Mouse (Mus musculus) liver, postnatal 0 days (tissue): Measurements from ENCODE around the gene Pfkp. TPM values are rescaled to one million over a fixed set of nuclear protein-coding genes. Genes with fewer than 3 reads are reported as not detected.
A peak's percentile ranks its signal among the peaks of the same experiment; 100 is the strongest.

Experiments used
- ATAC-seq: fragments of 200-750 bp; cut with Nextera tagmentation; 2 replicates; pipeline ENCODE4 v1.8.0; 2017; ENCODE audit warnings: mild to moderate bottlenecking, moderate library complexity
- DNase-seq: peaks from one replicate; pipeline ENCODE4 v3.0.0-alpha.2; 2016
- H3K27ac ChIP-seq: fragments of 300-500 bp; sonication (generic); 2 replicates; pipeline ENCODE4 v1.5.1; 2014; ENCODE audit warnings: antibody characterized with exemption, moderate library complexity, mild to moderate bottlenecking, low read depth
- H3K27me3 ChIP-seq: fragments of 300-500 bp; sonication (generic); 2 replicates; pipeline ENCODE4 v1.6.1; 2014; ENCODE audit warnings: low read length, control low read depth, mixed read lengths; ENCODE audit not compliant: insufficient read depth
- H3K36me3 ChIP-seq: fragments of 300-500 bp; sonication (generic); replicated peaks from 2 replicates; pipeline ENCODE4 v1.6.1; 2014; ENCODE audit warnings: mild to moderate bottlenecking, control low read depth, low read length, moderate library complexity, mixed read lengths; ENCODE audit not compliant: insufficient read depth
- H3K4me1 ChIP-seq: fragments of 300-500 bp; sonication (generic); 2 replicates; pipeline ENCODE4 v1.6.1; 2014; ENCODE audit warnings: antibody characterized with exemption, mild to moderate bottlenecking, control low read depth; ENCODE audit not compliant: insufficient read depth
- H3K4me2 ChIP-seq: fragments of 300-500 bp; sonication (generic); 2 replicates; pipeline ENCODE4 v1.6.1; 2014; ENCODE audit warnings: low read depth, mild to moderate bottlenecking, low read length, moderate library complexity, mixed read lengths
- H3K4me3 ChIP-seq: fragments of 300-500 bp; sonication (generic); 2 replicates; pipeline ENCODE4 v1.5.1; 2014; ENCODE audit warnings: low read depth, low read length
- H3K9ac ChIP-seq: fragments of 300-500 bp; sonication (generic); replicated peaks from 2 replicates; pipeline ENCODE4 v1.6.1; 2014; ENCODE audit warnings: mild to moderate bottlenecking, moderate library complexity
- H3K9me3 ChIP-seq: fragments of 300-500 bp; sonication (generic); 2 replicates; pipeline ENCODE4 v1.6.1; 2016; ENCODE audit warnings: mild to moderate bottlenecking, control low read depth, low read length, mixed read lengths
- CTCF ChIP-seq: sonication (generic); IDR thresholded peaks from 2 replicates; pipeline ENCODE4 v1.5.1; 2016; ENCODE audit warnings: antibody characterized with exemption, low read depth
- EP300 ChIP-seq: IDR thresholded peaks from 2 replicates; pipeline ENCODE4 v1.6.1; 2016; ENCODE audit warnings: antibody characterized with exemption, low read depth, mild to moderate bottlenecking
- WGBS: fragments of 180-500 bp; shearing (Covaris S2); extraction: QIAGEN DNeasy Blood & Tissue Kit; methylation state at CpG from one replicate; pipeline ENCODE4 v1.1.7; 2014; ENCODE audit not compliant: insufficient replicate concordance; 5-methylcytosine and 5-hydroxymethylcytosine counted together
- polyA plus RNA-seq: library from polyadenylated mRNA; unstranded; fragments of >200 nt; fragmentation: Nextera tagmentation; extraction: Ambion mirVana; gene quantifications from 2 replicates; pipeline ENCODE4 v1.2.1, GENCODE M21; 2015

Gene Pfkp
- polyA plus RNA-seq, 1 experiment from 2014 or later: 4.9 TPM

DNA sequence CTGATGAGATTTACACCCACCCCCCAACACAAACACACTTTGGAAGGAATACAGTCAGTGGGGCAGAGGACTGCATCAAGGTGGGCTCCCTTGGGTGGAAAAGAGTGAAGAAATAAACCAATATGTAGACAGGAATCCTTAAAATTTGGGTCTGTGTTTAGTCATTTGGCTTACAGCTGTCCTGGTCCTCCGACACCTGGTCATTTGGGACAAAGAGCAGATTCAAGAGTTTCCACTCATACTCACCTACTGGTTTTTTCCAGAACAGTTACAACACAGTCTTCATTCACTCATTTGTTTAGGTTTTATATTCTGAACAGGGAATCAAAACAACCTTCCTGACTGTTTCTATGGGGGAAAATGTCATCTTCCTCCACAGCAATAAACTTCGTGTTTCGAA lies 9.6 kb downstream of the Pfkp start:
- WGBS: 79% methylated on average over 3 of the region's 3 CpGs

DNA sequence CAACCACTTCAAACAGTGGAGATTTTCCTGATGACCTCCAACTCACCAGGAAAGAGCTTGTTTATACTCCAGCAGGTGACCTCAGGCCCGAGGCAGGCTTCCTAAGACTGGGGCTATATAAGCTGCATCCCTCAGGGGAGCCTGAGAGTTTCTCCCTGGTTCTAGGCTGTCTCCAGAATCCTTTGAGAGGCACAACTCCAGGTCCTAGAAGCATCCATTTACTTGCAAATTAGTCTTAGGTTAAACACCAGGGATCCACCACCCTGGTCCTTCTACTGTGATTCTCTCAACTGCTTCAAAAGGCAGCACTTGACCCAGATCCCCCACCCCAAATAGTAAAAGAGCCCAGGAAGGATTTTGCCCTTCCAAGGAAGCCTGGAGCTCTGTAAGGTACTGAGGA lies 10.2 kb downstream of the Pfkp start:
- no peak for DNase-seq
- Histone ChIP-seq H3K36me3 (0 out of 2 replicates have a peak, but pooled peaks cover 2% of the 10 kb centered on the region), H3K4me3 (no peak overlapping the region), H3K9ac (no peak overlapping the region), H3K27ac (no peak overlapping the region), H3K27me3 (no peaks in the 10 kb centered on the region), H3K4me2 (no peak overlapping the region), H3K9me3 (no peaks in the 10 kb centered on the region), H3K4me1 (peaks cover 21% of the 10 kb centered on the region)
- no peak for TF ChIP-seq CTCF
- no peak for TF ChIP-seq EP300
- no peak for ATAC-seq
- 48% methylated on average over 1 of the region's 1 CpGs for WGBS

More for the DNA sequence above, 9.6 kb downstream of the Pfkp start:
- no peak for ATAC-seq
- no peaks in the 10 kb centered on the region for H3K9me3 ChIP-seq
- TF ChIP-seq CTCF (no peak), EP300 (no peak)
- no peak overlapping the region for H3K9ac ChIP-seq
- no peak overlapping the region for H3K4me3 ChIP-seq
- H3K27me3 ChIP-seq: no peaks in the 10 kb centered on the region
- no peak for DNase-seq
- H3K4me2 ChIP-seq: no peak overlapping the region
- H3K27ac ChIP-seq: no peak overlapping the region
- 0 out of 2 replicates have a peak, but pooled peaks cover 2% of the 10 kb centered on the region for H3K36me3 ChIP-seq
- H3K4me1 ChIP-seq: peaks cover 19% of the 10 kb centered on the region

DNA sequence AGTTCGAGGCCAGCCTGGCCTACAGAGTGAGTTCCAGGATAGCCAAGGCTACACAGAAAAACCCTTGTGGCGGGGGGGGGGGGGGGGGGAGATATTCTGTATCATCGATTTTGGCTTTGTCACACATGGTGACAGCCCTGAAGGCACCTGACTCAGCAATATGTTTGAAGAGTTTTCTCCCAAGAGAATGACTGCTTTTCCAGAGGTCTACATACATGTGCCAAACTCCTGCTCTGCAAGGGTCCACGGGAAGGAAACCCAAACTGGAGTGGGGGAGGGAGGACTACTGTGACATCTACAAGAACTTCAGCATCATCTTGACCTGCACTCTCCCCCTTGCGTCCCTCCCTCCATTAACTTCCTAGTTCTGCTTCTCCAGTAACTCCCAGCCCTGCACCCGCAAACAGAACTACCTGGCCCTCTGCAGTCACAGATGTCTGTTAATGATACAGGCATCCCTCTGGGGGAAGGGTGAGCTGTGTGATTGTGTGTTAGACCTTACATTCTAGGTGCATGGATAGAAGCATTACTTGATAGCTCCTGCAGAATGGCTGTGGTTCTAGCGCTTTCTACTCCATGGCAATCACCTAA lies 10.9 kb downstream of the Pfkp start:
- no peak for TF ChIP-seq CTCF
- TF ChIP-seq EP300: no peak
- Histone ChIP-seq H3K27me3 (no peaks in the 10 kb centered on the region), H3K9me3 (no peaks in the 10 kb centered on the region), H3K36me3 (0 out of 2 replicates have a peak, but pooled peaks cover 2% of the 10 kb centered on the region), H3K4me2 (no peak overlapping the region), H3K9ac (no peak overlapping the region), H3K27ac (no peak overlapping the region), H3K4me1 (peaks cover 26% of the 10 kb centered on the region), H3K4me3 (no peak overlapping the region)
- ATAC-seq (no peak), DNase-seq (no peak)
- 67% methylated on average over 7 of the region's 7 CpGs for WGBS

DNA sequence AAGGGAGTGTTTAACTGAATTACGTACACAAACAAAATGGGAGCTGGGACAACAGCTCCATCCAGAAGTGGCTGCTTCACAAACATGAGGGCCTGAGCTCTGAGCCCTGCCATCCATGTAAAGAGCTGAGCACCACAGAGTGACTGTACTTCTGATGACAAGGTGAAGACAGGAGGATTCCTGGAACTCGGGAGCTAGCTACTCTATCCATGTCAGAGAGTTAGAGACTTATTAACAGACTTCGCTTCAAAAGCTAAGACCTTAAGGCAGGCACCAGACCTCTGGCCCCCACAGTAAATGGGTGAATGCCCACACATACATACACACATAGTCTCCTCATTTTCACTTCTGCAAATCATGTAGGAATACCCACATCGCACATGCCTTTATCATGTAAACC lies 11.6 kb downstream of the Pfkp start:
- Histone ChIP-seq H3K4me2 (no peak overlapping the region), H3K4me3 (no peak overlapping the region), H3K9ac (no peak overlapping the region), H3K27ac (no peak overlapping the region), H3K36me3 (0 out of 2 replicates have a peak, but pooled peaks cover 2% of the 10 kb centered on the region), H3K27me3 (no peaks in the 10 kb centered on the region), H3K9me3 (no peaks in the 10 kb centered on the region), H3K4me1 (peaks cover 29% of the 10 kb centered on the region)
- no peak for TF ChIP-seq EP300
- ATAC-seq (no peak), DNase-seq (no peak)
- WGBS: 75% methylated on average over 4 of the region's 4 CpGs

DNA sequence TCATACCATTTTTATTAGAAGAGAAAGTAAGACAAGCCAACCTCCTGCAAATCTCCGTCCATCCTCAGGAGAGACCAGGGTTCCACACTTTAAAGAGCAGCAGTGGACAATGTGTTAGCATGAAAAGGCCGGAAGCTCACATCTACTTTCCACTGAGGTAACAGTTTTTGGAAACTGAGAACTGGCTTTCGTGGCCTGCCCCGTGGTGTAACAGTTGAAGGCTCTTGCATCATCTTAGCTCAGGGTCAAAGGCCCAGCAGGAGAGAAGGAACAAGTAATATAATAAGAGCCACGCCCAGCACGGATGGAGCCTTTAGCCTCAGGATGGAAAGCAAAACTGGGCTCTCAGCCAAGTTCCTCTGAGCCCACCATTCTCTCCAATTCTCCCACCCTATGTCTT lies 12.1 kb downstream of the Pfkp start:
- TF ChIP-seq CTCF (no peak), EP300 (no peak)
- H3K9ac ChIP-seq: no peak overlapping the region
- peaks cover 29% of the 10 kb centered on the region for H3K4me1 ChIP-seq
- H3K9me3 ChIP-seq: no peaks in the 10 kb centered on the region
- H3K27ac ChIP-seq: no peak overlapping the region
- H3K4me3 ChIP-seq: no peak overlapping the region
- H3K36me3 ChIP-seq: 0 out of 2 replicates have a peak, but pooled peaks cover 2% of the 10 kb centered on the region
- WGBS: 52% methylated on average over 6 of the region's 6 CpGs
- ATAC-seq: peak; percentile 55; the same call in 1 of the 2 replicates
- no peak overlapping the region for H3K4me2 ChIP-seq
- H3K27me3 ChIP-seq: no peaks in the 10 kb centered on the region
- DNase-seq: peak; percentile 27

DNA sequence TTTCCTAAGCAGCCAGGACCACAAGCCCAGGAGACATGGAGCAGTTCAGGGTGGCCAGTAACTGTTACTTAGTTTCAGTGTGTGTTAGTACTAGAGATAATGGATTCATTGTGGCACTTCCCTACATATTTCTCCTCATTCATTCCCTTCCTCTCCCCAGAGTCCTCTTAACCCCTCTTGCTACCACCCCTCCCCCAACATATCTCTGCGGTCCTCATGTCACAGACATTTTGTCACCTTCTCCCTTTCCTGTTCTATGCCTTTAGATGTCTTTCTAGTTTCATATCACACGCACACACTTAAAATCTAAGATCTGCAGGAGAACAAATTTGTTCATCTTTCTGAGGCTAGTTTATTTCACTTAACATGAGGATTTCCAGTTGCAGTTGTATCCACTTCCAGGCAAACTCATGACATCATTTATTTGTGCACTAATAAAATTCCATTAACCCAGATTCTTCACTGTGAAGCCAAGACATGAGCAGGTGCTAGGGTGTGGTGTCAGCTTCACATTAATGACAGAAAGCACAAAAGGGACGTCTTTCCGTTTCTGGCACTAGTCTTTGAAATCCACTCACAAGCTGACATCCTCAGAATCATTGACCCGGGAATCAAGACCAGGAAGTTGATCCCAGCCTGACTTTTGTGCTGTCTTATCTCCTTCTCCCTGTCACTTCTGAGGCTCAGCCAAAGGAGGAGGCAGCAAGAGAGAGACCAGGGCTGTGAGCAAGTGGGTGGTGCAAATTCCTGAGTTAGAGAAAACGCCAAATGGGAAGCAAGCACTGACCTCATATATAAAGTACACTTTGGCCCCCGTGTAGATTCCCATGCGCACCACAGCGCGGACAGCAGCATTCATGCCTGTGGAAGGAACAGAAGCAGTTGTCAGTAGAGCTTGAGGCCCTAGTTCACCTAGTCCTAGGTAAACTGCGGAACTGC lies 13.2 kb downstream of the Pfkp start:
- DNase-seq (peak; percentile 14), ATAC-seq (peak; percentile 22; the same call in 1 of the 2 replicates)
- Histone ChIP-seq H3K9ac (no peak overlapping the region), H3K4me2 (no peak overlapping the region), H3K4me1 (peaks cover 29% of the 10 kb centered on the region), H3K27me3 (no peaks in the 10 kb centered on the region), H3K36me3 (0 out of 2 replicates have a peak, but pooled peaks cover 2% of the 10 kb centered on the region), H3K27ac (no peak overlapping the region), H3K9me3 (no peaks in the 10 kb centered on the region), H3K4me3 (no peak overlapping the region)
- WGBS: 63% methylated on average over 11 of the region's 11 CpGs
- TF ChIP-seq CTCF (no peak), EP300 (0 out of 2 replicates have a peak, but pooled peaks have one; percentile 17)
